Mouse (Mus musculus): ENCODE data around the gene Krt19.

- TF ChIP-seq EP300 (IDR thresholded peaks at IDR 0.05; ENCODE audit: low read depth in 1 of 2, low read length in 2 of 2), result no peak
- TF ChIP-seq MAFK (IDR thresholded peaks at IDR 0.05; ENCODE audit: borderline replicate concordance, low read depth, low read length), result no peak
- no peak for TF ChIP-seq HCFC1 (IDR thresholded peaks at IDR 0.05; ENCODE audit: low read depth, low read length)
- no peak for TF ChIP-seq CTCF (IDR thresholded peaks at IDR 0.05 in 2 of 3, conservative IDR thresholded peaks at IDR 0.05 in 1 of 3; ENCODE audit: control insufficient read depth in 1 of 3, insufficient read depth in 1 of 3, low read depth in 2 of 3, low read length in 3 of 3, poor library complexity in 1 of 3, severe bottlenecking in 1 of 3)
- no peak for TF ChIP-seq NELFE (IDR thresholded peaks at IDR 0.05; ENCODE audit: low read depth, low read length)
- TF ChIP-seq RCOR1 (IDR thresholded peaks at IDR 0.05; ENCODE audit: low read depth, low read length), result no peak
- TF ChIP-seq MEF2A (IDR thresholded peaks at IDR 0.05; ENCODE audit: extremely low read depth, insufficient replicate concordance, low read depth, low read length, poor library complexity, severe bottlenecking), result no peak
- no peak for TF ChIP-seq ZC3H11A (IDR thresholded peaks at IDR 0.05; ENCODE audit: low read depth, low read length)
- TF ChIP-seq SMC3 (IDR thresholded peaks at IDR 0.05; ENCODE audit: low read depth, low read length), result no peak
- TF ChIP-seq USF1 (IDR thresholded peaks at IDR 0.05; ENCODE audit: low read depth, low read length), result no peak
- no peak for TF ChIP-seq MAX (IDR thresholded peaks at IDR 0.05; ENCODE audit: low read length)
- no peak for TF ChIP-seq GATA1 (IDR thresholded peaks at IDR 0.05; ENCODE audit: low read depth, low read length)
Measured at GRCm38 (mm10) chr11:100157331-100157730, 8.9 kb upstream of the Krt19 start.
